Mouse (Mus musculus) megakaryocyte, embryonic 14.5 days (primary cell): ENCODE measurements at regions not wholly inside any gene's neighbourhood (a gene's known extent, or its start where the extent isn't known, plus 50 kb on each side); places are given as distances from the start of the nearest gene placed in this dataset.

Experiments used
- FLI1 ChIP-seq: IDR thresholded peaks from 2 replicates; pipeline ENCODE4 v1.6.1; 2012; ENCODE audit warnings: low read length, inconsistent platforms, mixed read lengths
- GATA1 ChIP-seq: IDR thresholded peaks from 3 replicates; pipeline ENCODE4 v1.6.1; 2012; ENCODE audit warnings: mixed read lengths, low read length, inconsistent platforms, borderline replicate concordance

DNA sequence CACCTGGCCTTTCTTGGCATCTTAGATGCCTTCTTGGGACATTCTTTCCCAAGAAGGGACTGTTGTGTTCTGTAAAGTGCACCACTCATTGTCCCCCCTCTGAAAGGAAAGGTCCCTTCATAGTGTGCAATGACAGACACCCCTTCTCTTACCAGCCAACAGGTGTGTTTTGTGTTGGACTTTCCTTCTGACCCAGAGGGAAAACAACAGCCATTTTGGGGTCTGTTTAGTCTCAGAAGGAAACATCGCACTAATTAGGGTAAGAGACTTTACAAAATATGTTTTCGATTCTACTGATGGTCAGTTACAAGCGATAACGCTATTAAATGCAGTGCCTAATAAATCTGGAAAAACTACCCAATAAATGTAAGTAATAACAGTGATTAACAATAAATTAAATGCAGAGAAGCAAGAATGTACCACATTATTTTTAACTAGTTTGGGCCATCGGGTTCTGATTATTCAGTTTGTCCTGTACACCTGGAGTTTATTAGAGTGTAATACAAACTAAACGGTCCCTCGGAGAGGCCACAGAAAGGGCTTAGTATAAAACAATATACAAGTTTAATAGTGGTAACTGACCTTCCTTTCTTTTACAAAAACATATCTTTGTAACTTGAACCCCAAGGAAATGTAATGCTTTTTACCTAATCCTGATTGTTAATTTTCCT is 200.4 kb upstream of the Habp2 start:
- TF ChIP-seq FLI1 = no peak
- no peak for TF ChIP-seq GATA1
